Mouse (Mus musculus): ENCODE data around the gene Fmo9. TPM values are rescaled to one million over a fixed set of nuclear protein-coding genes. Genes with fewer than 3 reads are reported as not detected.

Fmo9 gene
- total RNA-seq (2017): not detected in 2 replicates

DNA sequence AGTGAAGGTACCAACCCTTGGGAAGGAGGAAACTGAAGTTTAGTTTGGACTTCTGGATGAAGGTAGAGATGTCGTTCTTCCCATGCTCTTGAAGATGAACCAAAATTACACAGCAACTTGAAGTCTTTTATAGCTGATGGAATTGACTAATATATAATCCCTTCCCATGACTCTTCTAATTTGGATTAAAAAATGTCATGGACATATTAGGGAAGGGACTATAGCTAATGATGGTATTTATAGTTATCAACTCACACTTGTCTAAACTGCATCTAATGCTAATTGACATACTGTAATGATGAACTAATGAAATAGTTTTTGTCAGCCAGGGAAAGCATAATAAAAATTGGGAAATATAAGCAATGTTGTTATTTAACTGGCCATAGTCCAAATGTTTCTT lies at the start of gene Fmo9:
TSS of gene Fmo9 (minus strand) at position 101 of the 400 bp plus-strand sequence.
- no peak for ATAC-seq (replicated peaks; ENCODE audit: low read depth, poor library complexity, severe bottlenecking)

DNA sequence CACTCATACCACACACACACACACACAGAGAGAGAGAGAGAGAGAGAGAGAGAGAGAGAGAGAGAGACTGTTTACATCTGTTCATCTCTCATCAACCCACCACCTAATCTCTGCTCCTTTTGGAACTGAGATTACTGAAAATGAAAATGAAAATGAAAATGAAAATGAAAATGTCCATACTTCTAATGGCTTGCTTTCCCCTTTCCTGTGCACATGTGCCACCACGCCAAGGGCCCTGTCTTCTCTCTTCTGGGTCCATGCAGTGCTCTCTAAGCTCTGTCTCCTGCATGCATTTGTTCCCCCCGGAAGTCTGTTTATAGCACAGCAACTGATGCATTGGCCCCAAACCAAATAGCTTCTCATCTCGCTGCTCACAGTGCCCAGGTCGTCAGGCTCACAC lies 49.2 kb upstream of the Fmo9 start:
- ATAC-seq (replicated peaks; ENCODE audit: low read depth, poor library complexity, severe bottlenecking): no peak

DNA sequence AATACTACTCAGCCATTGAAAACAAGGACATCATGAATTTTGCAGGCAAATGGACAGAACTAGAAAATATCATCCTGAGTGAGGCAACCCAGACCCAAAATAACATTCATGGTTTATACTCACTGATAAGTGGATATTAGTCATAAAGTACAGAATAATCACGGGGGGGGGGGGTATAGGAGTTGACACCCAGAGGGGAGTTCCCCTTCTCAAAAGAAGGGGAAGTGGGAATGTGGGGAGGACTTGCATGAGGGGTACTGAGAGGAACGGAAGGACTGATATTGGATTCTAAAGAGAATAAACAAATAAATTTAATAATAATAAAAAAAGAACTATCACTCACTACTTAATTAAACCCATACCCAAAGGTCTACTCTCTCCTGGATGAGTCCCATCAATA lies 48.6 kb upstream of the Fmo9 start:
- no peak for ATAC-seq (replicated peaks; ENCODE audit: low read depth, poor library complexity, severe bottlenecking)

DNA sequence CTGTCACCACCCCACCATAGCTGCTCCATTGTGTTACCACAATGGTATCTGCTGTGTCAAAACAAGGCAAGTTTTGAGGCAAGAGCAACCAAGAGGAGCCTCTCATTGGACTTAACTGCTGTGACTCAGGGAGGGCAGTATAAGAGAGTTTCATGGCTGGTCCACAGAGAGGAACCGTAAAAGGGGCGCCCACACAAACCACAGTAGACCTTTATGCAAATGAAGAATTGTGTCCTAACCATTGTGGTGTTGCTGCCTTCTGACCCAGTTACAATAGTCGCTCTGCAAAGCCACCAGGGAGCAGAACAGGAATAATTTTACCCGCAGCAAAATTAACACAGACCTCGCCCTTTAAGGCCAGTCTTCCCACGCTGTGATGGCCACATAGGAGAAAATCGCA lies 29.2 kb upstream of the Fmo9 start:
- ATAC-seq (replicated peaks; ENCODE audit: low read depth, poor library complexity, severe bottlenecking): no peak

DNA sequence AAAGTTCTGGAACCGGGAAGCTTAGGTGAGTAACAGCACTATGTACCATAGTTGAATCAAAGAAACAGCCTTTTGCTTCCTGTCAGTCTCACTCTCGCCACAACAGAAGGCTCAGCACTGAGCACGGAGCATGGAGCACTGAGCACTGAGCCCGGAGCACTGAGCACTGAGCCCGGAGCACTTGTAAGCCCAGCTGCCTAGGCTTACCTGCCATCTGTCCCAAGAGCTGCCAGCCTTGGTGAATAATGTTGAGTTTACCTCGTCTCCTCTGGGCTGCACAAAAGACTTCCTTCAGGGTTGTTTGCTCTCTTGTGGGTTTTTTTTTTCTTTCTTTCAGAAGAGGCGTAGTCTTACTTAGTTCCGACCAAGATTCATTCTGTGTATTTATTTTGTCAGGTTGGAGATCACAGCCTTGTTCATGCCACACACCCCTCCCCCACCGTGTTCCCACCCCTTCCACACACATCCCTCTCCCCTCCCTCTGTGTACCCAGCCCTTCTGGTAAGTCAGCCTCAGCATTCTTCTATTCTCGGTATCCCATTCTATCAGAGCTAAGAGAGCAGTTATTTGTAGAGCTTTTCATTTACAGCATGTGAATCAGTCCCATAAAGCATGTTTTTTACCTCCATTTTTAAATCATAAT lies 20.7 kb upstream of the Fmo9 start:
- ATAC-seq (replicated peaks; ENCODE audit: low read depth, poor library complexity, severe bottlenecking): no peak

DNA sequence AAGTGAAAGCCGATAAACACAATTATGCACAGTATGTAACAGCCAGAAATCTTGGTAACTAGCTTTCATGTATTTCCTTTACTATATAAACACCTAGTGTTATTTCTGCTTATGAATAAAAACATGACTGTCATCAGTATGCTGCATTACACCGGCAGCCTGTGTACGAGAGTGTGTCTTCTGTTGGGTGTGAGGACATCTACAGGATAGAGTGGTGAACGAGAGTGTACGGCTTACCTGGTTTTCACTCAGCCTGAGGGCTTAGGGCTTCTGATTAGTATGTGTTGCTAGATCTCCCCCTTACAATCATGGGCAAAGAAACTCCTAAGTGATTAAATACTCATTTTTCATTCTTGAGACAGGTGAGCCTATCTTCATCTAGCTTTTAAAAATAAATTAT lies 12.4 kb downstream of the Fmo9 start:
- ATAC-seq (replicated peaks; ENCODE audit: low read depth, poor library complexity, severe bottlenecking): no peak

DNA sequence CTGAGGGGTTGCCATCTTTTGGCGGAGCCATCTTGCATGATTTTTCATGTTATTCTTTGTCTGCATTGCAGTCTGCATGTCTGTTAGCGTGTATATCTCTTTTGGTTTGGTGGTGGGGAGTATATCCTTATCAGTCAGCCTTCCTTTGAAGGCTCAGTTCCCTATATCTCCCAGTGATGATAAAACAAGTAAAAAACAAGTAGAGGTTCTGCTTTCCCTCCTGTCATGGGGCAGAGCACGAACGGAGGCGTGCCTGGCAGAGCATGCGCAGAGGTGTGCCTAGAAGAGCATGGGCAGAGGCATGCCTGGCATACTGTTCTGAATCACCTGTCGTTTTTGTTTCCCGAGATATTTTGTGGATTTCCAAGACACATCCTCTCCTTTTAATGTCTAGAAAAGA lies 20.8 kb downstream of the Fmo9 start:
- ATAC-seq (replicated peaks; ENCODE audit: low read depth, poor library complexity, severe bottlenecking): no peak

DNA sequence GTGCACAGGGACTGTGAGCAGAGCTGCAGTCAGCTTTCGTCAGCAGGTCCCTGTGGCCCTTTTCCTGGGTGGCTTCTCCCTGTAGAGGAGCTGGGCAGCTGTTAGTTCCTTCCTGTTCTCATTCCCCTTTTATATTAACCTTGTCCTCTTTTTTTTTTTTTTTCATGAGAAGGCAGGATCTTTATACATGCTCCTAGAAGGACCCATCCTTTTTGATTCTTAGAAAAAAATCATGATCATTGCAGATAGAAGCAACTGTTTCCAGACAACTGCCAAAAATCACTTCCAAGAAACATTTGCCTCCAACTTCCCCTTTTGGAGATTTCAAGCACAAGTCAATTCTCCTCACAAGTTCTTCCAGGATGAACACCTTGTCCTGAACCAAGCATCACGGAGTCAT lies 34.1 kb downstream of the Fmo9 start, which contains the start of gene Gm4847:
TSS of gene Gm4847 (minus strand) at position 101 of the 400 bp plus-strand sequence.
- ATAC-seq (replicated peaks; ENCODE audit: low read depth, poor library complexity, severe bottlenecking): no peak

Other genes with a start within 250 kb of the Fmo9 start
- not detected in 2 replicates for gene Gm4846, start 184.3 kb downstream of the Fmo9 start, total RNA-seq (2017)
- not detected in 2 replicates for gene Gm4847, start 34.2 kb downstream of the Fmo9 start, total RNA-seq (2017)